Mouse (Mus musculus) cerebellum, postnatal 4 days (tissue): ENCODE measurements around the gene Card10.
A peak's percentile ranks its signal among the peaks of the same experiment; 100 is the strongest.

Source experiments
- DNase-seq, 2 experiments: peaks; one replicate each; pipeline ENCODE4 v3.0.0; 2022; ENCODE audit warnings: low spot score in 2 of 2, mixed read lengths in 1 of 2

The Card10 gene

GRCm38 (mm10) chr15:78736181-78736579 is 66.7 kb downstream of the Card10 start:
- DNase-seq, result no peak

- peak in 1 of 2 experiments; percentile 77 for DNase-seq
Measured at GRCm38 (mm10) chr15:78735431-78736180, 67.2 kb downstream of the Card10 start.

GRCm38 (mm10) chr15:78731830-78732229 is 71.0 kb downstream of the Card10 start:
- DNase-seq, result no peak

DNA sequence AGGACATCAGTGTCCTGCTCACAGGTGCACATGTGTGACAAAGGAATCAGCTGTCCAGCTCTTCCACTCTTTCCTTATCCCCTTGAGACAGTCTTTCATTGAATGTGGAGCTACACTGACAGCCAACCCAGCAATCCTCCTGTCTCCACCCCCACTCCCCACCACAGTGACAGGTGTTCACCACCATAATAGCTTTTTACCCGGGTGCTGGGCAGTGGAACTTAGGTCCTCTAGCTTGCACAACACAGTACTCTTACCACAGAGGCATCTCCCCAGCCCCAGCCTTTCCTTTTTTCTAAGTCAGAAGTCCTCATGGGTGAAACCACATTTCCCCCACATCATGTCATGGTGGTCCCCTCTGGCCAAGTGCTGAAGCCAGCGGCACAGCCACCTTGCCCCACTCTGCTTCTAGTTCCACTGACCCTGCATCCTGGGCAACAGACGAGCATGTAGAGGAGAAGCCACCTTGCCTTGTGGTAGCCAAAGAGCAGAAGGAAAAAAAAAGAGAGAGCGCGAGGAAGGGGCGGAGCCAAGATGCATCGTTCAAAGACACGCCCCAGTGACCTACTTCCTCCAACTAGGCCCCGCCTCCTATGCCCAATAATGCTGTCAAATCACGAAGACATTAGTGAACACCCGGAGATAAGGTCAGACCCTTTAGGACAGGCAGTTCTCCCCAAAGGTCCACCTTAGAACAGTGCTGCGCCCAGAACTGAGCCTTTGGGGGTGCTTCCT is 72.4 kb downstream of the Card10 start:
- DNase-seq, result no peak

DNA sequence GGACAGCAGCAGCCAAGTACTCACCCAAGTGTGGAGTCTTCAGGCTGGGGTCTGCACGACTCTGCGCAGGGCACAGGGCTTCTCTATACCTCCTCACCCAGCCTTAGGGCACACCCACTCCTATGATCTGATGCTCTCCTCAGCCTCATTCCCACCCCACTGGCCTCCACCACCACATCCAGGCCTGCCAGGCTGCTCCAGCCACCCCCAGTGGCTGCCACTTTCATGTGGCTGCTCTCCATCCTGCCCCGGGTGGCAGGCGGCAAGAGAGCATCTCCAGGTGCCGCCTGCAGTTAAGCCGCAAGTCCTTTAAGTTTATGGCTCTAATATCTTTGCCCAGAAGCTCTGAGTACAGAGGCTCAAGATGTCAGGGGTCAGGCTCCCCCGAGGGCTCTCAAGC is 76.1 kb downstream of the Card10 start:
- DNase-seq, result no peak
